Mouse (Mus musculus): Measurements from ENCODE around the gene Slf2.

DNA sequence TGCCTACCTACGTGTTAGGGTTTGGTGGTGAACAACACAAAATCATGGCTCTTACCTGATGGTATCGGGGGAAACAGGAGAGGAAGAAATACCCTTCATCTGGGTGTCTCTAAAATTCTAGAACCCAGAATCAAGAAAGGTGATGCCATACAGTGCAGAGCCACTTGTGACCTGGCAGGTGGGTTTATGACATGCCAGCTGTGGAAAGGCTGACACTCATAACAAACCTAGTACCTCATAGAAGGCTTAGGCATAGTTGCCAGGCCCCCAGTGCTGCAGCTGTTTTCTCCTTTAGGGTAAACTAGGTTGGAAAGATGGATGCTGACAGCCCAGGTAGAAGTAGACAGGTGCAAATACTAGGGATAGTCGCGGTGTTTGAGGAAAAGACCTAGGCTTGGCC is 53.5 kb downstream of the Slf2 start:
- TF ChIP-seq EP300 (IDR thresholded peaks at IDR 0.05; ENCODE audit: low read depth) (no peak), CTCF (IDR thresholded peaks at IDR 0.05; ENCODE audit: low read depth) (no peak)
